ENCODE assay signal across 8 mouse cellular contexts in genomic region chr4:123916748-123917547, GRCm38 (mm10). TPM values are rescaled to one million over a fixed set of nuclear protein-coding genes. Genes with fewer than 3 reads are reported as not detected.
DNase-seq lines count a peak whose midpoint lies in the region; ATAC-seq and TF ChIP-seq lines count a peak whose summit lies in the region.

Gene Rragc (plus strand): TSS chr4:123917446.

- peak; percentile 64; the same call in 1 of the 2 replicates for TF ChIP-seq POLR2A in bone marrow, adult 2 months (IDR thresholded peaks at IDR 0.05; ENCODE audit: borderline replicate concordance, control insufficient read depth, low read depth, low read length)

- peak; percentile 99 for ATAC-seq in embryonic facial prominence, embryonic 15.5 days (ENCODE audit: insufficient number of reproducible peaks, low FRiP score, low TSS enrichment, low read depth)
- peak; percentile 99 for ATAC-seq in kidney, embryonic 14.5 days (ENCODE audit: low FRiP score, low TSS enrichment)
- peak; percentile 99 for ATAC-seq in limb, embryonic 15.5 days (ENCODE audit: insufficient number of reproducible peaks, low FRiP score, low TSS enrichment, low read depth)

- H3K9me3 ChIP-seq in embryonic facial prominence, embryonic 15.5 days (replicated peaks) = no peaks in the 10 kb centered on the region
- no peaks in the 10 kb centered on the region for H3K9me3 ChIP-seq in kidney, embryonic 14.5 days (ENCODE audit: control insufficient read depth, low read length)
- no peaks in the 10 kb centered on the region for H3K9me3 ChIP-seq in limb, embryonic 15.5 days

- peaks cover 1% of the 10 kb centered on the region for H3K4me1 ChIP-seq in bone marrow, adult 2 months (ENCODE audit: control insufficient read depth, insufficient read depth, low read length)
- H3K4me1 ChIP-seq in embryonic facial prominence, embryonic 15.5 days = peaks cover 22% of the 10 kb centered on the region
- H3K4me1 ChIP-seq in kidney, embryonic 14.5 days (ENCODE audit: control insufficient read depth, insufficient read depth, low read length) = peaks cover 16% of the 10 kb centered on the region
- H3K4me1 ChIP-seq in limb, embryonic 15.5 days = peaks cover 18% of the 10 kb centered on the region

- peak within 1 kb of the TSS; percentile 79 for H3K4me2 ChIP-seq in embryonic facial prominence, embryonic 15.5 days (replicated peaks)
- peak within 1 kb of the TSS; percentile 86 for H3K4me2 ChIP-seq in kidney, embryonic 14.5 days (replicated peaks; ENCODE audit: low read depth, low read length)
- peak within 1 kb of the TSS; percentile 79 for H3K4me2 ChIP-seq in limb, embryonic 15.5 days

- no peaks in the 10 kb centered on the region for H3K27me3 ChIP-seq in embryonic facial prominence, embryonic 15.5 days
- no peaks in the 10 kb centered on the region for H3K27me3 ChIP-seq in kidney, embryonic 14.5 days (ENCODE audit: control insufficient read depth, insufficient read depth, low read length)
- H3K27me3 ChIP-seq in limb, embryonic 15.5 days = no peaks in the 10 kb centered on the region

- WGBS in bone marrow, adult 2 months = under 1% methylated on average over 49 of the region's 49 CpGs
- WGBS in embryonic facial prominence, embryonic 15.5 days = under 1% methylated on average over 49 of the region's 49 CpGs
- under 1% methylated on average over 48 of the region's 49 CpGs for WGBS in kidney, embryonic 14.5 days
- under 1% methylated on average over 48 of the region's 49 CpGs for WGBS in limb, embryonic 15.5 days

- H3K4me3 ChIP-seq in bone marrow, adult 2 months (replicated peaks; ENCODE audit: control insufficient read depth, low read depth, low read length) = peak within 1 kb of the TSS; percentile 97
- peak within 1 kb of the TSS; percentile 99 for H3K4me3 ChIP-seq in embryonic facial prominence, embryonic 15.5 days (replicated peaks)
- peak within 1 kb of the TSS; percentile 95 for H3K4me3 ChIP-seq in kidney, embryonic 14.5 days (ENCODE audit: low read length)
- peak within 1 kb of the TSS; percentile 86 for H3K4me3 ChIP-seq in limb, embryonic 15.5 days

- peak; percentile 98 for DNase-seq in 416B (ENCODE audit: low read depth)
- peak; percentile 100 for DNase-seq in heart, adult 9 months (ENCODE audit: low spot score in 2 of 2)
- DNase-seq in monocyte, adult 2 months (ENCODE audit: low read depth in 1 of 2, low spot score in 2 of 2) = peak; percentile 99 to 100
- peak; percentile 100 for DNase-seq in spleen, postnatal 36 days (ENCODE audit: low spot score in 2 of 2)

- H3K9ac ChIP-seq in embryonic facial prominence, embryonic 15.5 days = peak within 1 kb of the TSS; percentile 92
- peak within 1 kb of the TSS; percentile 92 for H3K9ac ChIP-seq in kidney, embryonic 14.5 days (ENCODE audit: low read depth, low read length)
- peak within 1 kb of the TSS; percentile 99 for H3K9ac ChIP-seq in limb, embryonic 15.5 days

- peak within 1 kb of the TSS; percentile 88 for H3K27ac ChIP-seq in bone marrow, adult 2 months (ENCODE audit: control insufficient read depth, insufficient read depth, low read depth, low read length, poor library complexity)
- H3K27ac ChIP-seq in embryonic facial prominence, embryonic 15.5 days (replicated peaks) = peak within 1 kb of the TSS; percentile 84
- H3K27ac ChIP-seq in kidney, embryonic 14.5 days (ENCODE audit: low read depth, low read length) = peak within 1 kb of the TSS; percentile 71
- H3K27ac ChIP-seq in limb, embryonic 15.5 days = peak within 1 kb of the TSS; percentile 88

- TF ChIP-seq CTCF in bone marrow, adult 2 months (IDR thresholded peaks at IDR 0.05; ENCODE audit: control insufficient read depth, insufficient read depth, low read length) = no peak

- H3K36me3 ChIP-seq in embryonic facial prominence, embryonic 15.5 days = peaks cover 30% of the 10 kb centered on the region
- peaks cover 35% of the 10 kb centered on the region for H3K36me3 ChIP-seq in kidney, embryonic 14.5 days (ENCODE audit: control insufficient read depth, insufficient read depth, low read length)
- H3K36me3 ChIP-seq in limb, embryonic 15.5 days = peaks cover 30% of the 10 kb centered on the region

RNA-seq across cellular contexts. Expression of gene Rragc, which starts in this region (rescaled TPM):
- 14.7 and 31.2 TPM in 2 replicates for polyA plus RNA-seq in bone marrow, adult 2 months (2011; ENCODE audit: insufficient read depth, insufficient read length, low replicate concordance, missing spikeins)
- polyA plus RNA-seq in embryonic facial prominence, embryonic 15.5 days (2015; fragmentation: Nextera tagmentation; extraction: Ambion mirVana) = 57.1 and 57.3 TPM in 2 replicates
- 34.8 and 52.2 TPM in 2 replicates for polyA plus RNA-seq in kidney, embryonic 14.5 days (2014; fragmentation: Nextera tagmentation; extraction: Ambion mirVana)
- 48.6 and 55.2 TPM in 2 replicates for polyA plus RNA-seq in limb, embryonic 15.5 days (2015; fragmentation: Nextera tagmentation; extraction: Ambion mirVana)

Comparison
In these comparisons a context has a peak if more than half of its experiments do, and no peak if none do; other contexts are left out.
1. Peak in every context shown above with its lines: DNase-seq, ATAC-seq, H3K4me3 ChIP-seq and H3K27ac ChIP-seq.